Mouse (Mus musculus): ENCODE data around the gene Abhd17c. TPM values are rescaled to one million over a fixed set of nuclear protein-coding genes. Genes with fewer than 3 reads are reported as not detected.
"Not testable (repeated sequence)": the region's sequence is repeated elsewhere in the genome, so short reads cannot be mapped to it uniquely, and the experiment has no call there.

Abhd17c gene
- 20.4 and 31.4 TPM in 2 replicates for polyA plus RNA-seq (2015; fragmentation: Nextera tagmentation; extraction: Ambion mirVana)

GRCm38 (mm10) chr7:84151001-84151959 lies at the start of gene Abhd17c:
Gene Abhd17c (minus strand): TSS chr7:84151893.
- peaks cover 45% of the 10 kb centered on the region for H3K4me1 ChIP-seq
- H3K27me3 ChIP-seq (replicated peaks): no peaks in the 10 kb centered on the region
- ATAC-seq (ENCODE audit: extremely low read depth, insufficient number of reproducible peaks, low FRiP score, low TSS enrichment): peak; percentile 74
- peak within 1 kb of the TSS; percentile 96 for H3K27ac ChIP-seq (replicated peaks)
- no peaks in the 10 kb centered on the region for H3K9me3 ChIP-seq
- peak within 1 kb of the TSS; percentile 95 for H3K4me3 ChIP-seq
- peak within 1 kb of the TSS; percentile 73 for H3K4me2 ChIP-seq
- peaks cover 17% of the 10 kb centered on the region for H3K36me3 ChIP-seq
- peak within 1 kb of the TSS; percentile 98 for H3K9ac ChIP-seq
- WGBS: under 1% methylated on average over 94 of the region's 109 CpGs

GRCm38 (mm10) chr7:84197208-84197860 lies 45.6 kb upstream of the Abhd17c start:
- no peaks in the 10 kb centered on the region for H3K27me3 ChIP-seq (replicated peaks)
- no peak overlapping the region for H3K27ac ChIP-seq (replicated peaks)
- no peak for ATAC-seq (ENCODE audit: extremely low read depth, insufficient number of reproducible peaks, low FRiP score, low TSS enrichment)
- H3K4me3 ChIP-seq: no peak overlapping the region
- WGBS: 79% methylated on average over 6 of the region's 6 CpGs
- H3K36me3 ChIP-seq: no peaks in the 10 kb centered on the region
- no peaks in the 10 kb centered on the region for H3K4me1 ChIP-seq
- H3K4me2 ChIP-seq: no peak overlapping the region
- H3K9me3 ChIP-seq: no peaks in the 10 kb centered on the region
- no peak overlapping the region for H3K9ac ChIP-seq

DNA sequence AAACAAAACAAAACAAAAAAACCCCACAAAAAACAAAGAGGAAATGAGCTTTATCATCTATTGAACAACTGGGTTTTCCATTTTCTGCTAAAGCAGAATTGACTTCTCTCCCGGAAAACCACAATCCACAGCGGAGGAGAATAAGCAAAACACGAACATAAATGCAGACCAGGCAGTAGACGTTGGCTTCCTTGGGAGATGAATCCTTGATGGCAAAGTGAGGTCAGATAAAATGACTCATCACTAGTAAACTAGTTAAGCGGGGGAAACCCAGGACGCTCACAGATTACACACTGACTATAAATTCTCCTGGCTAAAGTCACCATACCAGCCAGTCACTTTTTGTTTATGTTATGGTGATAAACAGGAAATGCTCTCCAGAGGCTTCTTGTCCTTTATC lies 44.5 kb upstream of the Abhd17c start:
- no peaks in the 10 kb centered on the region for H3K27me3 ChIP-seq (replicated peaks)
- H3K4me2 ChIP-seq: no peak overlapping the region
- H3K4me1 ChIP-seq: 0 out of 2 replicates have a peak, but pooled peaks cover 4% of the 10 kb centered on the region
- no peak for ATAC-seq (ENCODE audit: extremely low read depth, insufficient number of reproducible peaks, low FRiP score, low TSS enrichment)
- H3K4me3 ChIP-seq: no peak overlapping the region
- no peak overlapping the region for H3K27ac ChIP-seq (replicated peaks)
- H3K9ac ChIP-seq: no peak overlapping the region
- H3K36me3 ChIP-seq: no peaks in the 10 kb centered on the region
- H3K9me3 ChIP-seq: no peaks in the 10 kb centered on the region
- WGBS: 73% methylated on average over 6 of the region's 6 CpGs

DNA sequence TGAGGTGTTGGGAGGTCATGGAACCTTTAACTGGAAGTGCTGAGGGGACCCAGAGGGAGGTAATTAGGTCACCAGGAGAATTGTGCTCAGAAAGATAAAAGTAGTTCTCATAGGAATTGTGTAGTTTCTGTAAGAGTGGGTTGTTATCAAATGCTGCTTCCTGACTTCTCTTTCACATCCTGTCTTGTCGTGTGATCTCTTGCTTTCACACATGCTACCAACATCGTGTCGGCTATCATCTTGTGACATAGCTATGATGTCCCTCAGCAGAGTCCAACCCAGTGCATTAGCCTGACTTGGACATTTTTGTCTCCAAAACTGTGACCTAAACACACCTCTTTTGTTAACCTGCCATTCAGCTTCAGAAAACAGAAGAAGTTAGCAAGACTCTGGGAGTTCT lies 40.6 kb upstream of the Abhd17c start:
- ATAC-seq (ENCODE audit: extremely low read depth, insufficient number of reproducible peaks, low FRiP score, low TSS enrichment): no peak
- WGBS: 62% methylated on average over 3 of the region's 3 CpGs

GRCm38 (mm10) chr7:84191476-84191875 lies 39.8 kb upstream of the Abhd17c start:
- 69% methylated on average over 2 of the region's 2 CpGs for WGBS
- no peak overlapping the region for H3K9ac ChIP-seq
- H3K4me1 ChIP-seq: 0 out of 2 replicates have a peak, but pooled peaks cover 4% of the 10 kb centered on the region
- H3K9me3 ChIP-seq: no peaks in the 10 kb centered on the region
- H3K4me2 ChIP-seq: no peak overlapping the region
- no peaks in the 10 kb centered on the region for H3K36me3 ChIP-seq
- no peak overlapping the region for H3K27ac ChIP-seq (replicated peaks)
- no peak for ATAC-seq (ENCODE audit: extremely low read depth, insufficient number of reproducible peaks, low FRiP score, low TSS enrichment)
- H3K4me3 ChIP-seq: no peak overlapping the region
- no peaks in the 10 kb centered on the region for H3K27me3 ChIP-seq (replicated peaks)

More for the DNA sequence above, 40.6 kb upstream of the Abhd17c start:
- Histone ChIP-seq H3K27me3 (replicated peaks) (no peaks in the 10 kb centered on the region), H3K4me3 (no peak overlapping the region), H3K27ac (replicated peaks) (no peak overlapping the region), H3K9ac (no peak overlapping the region), H3K4me1 (0 out of 2 replicates have a peak, but pooled peaks cover 4% of the 10 kb centered on the region), H3K36me3 (no peaks in the 10 kb centered on the region), H3K9me3 (no peaks in the 10 kb centered on the region), H3K4me2 (no peak overlapping the region)

DNA sequence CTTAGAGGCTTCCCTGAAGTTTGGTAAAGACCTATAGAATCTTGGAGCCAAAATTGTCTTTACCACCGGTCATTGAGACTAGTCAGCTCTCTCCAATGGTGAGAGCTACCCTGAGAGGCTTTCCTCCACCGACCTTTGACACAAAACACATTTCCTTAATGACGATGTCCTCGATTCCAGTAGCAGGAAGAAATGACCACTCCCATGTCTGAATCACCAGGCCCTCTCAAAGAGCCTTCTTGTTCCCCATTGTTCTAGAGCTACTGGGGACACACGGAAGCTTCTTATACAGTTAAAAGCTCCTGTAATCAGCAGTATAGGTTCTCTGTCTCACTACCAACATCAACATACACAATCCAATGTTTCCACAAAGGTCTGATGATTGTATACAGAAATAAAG lies 36.5 kb upstream of the Abhd17c start:
- Histone ChIP-seq H3K36me3 (no peaks in the 10 kb centered on the region), H3K4me2 (no peak overlapping the region), H3K4me3 (no peak overlapping the region), H3K9me3 (no peaks in the 10 kb centered on the region), H3K27me3 (replicated peaks) (no peaks in the 10 kb centered on the region), H3K4me1 (0 out of 2 replicates have a peak, but pooled peaks cover 4% of the 10 kb centered on the region), H3K27ac (replicated peaks) (no peak overlapping the region), H3K9ac (no peak overlapping the region)
- 62% methylated on average over 5 of the region's 5 CpGs for WGBS
- no peak for ATAC-seq (ENCODE audit: extremely low read depth, insufficient number of reproducible peaks, low FRiP score, low TSS enrichment)

GRCm38 (mm10) chr7:84185196-84185595 lies 33.5 kb upstream of the Abhd17c start:
- Histone ChIP-seq H3K27me3 (replicated peaks) (no peaks in the 10 kb centered on the region), H3K36me3 (no peaks in the 10 kb centered on the region), H3K9me3 (no peaks in the 10 kb centered on the region), H3K27ac (replicated peaks) (no peak overlapping the region), H3K4me1 (no peaks in the 10 kb centered on the region), H3K9ac (no peak overlapping the region), H3K4me2 (no peak overlapping the region), H3K4me3 (no peak overlapping the region)
- no peak for ATAC-seq (ENCODE audit: extremely low read depth, insufficient number of reproducible peaks, low FRiP score, low TSS enrichment)
- WGBS: 74% methylated on average over 4 of the region's 4 CpGs

GRCm38 (mm10) chr7:84184703-84185102 lies 33.0 kb upstream of the Abhd17c start:
- no peak overlapping the region for H3K27ac ChIP-seq (replicated peaks)
- H3K36me3 ChIP-seq: no peaks in the 10 kb centered on the region
- no peaks in the 10 kb centered on the region for H3K4me1 ChIP-seq
- ATAC-seq (ENCODE audit: extremely low read depth, insufficient number of reproducible peaks, low FRiP score, low TSS enrichment): no peak
- H3K4me3 ChIP-seq: no peak overlapping the region
- H3K27me3 ChIP-seq (replicated peaks): no peaks in the 10 kb centered on the region
- WGBS: 63% methylated on average over 3 of the region's 3 CpGs
- no peak overlapping the region for H3K4me2 ChIP-seq
- H3K9ac ChIP-seq: no peak overlapping the region
- H3K9me3 ChIP-seq: no peaks in the 10 kb centered on the region

GRCm38 (mm10) chr7:84178809-84179208 lies 27.1 kb upstream of the Abhd17c start:
- not testable (repeated sequence) for H3K4me3 ChIP-seq; H3K9ac ChIP-seq; H3K36me3 ChIP-seq; H3K27me3 ChIP-seq (replicated peaks); H3K4me2 ChIP-seq; H3K9me3 ChIP-seq; H3K27ac ChIP-seq (replicated peaks); ATAC-seq (ENCODE audit: extremely low read depth, insufficient number of reproducible peaks, low FRiP score, low TSS enrichment); H3K4me1 ChIP-seq
- 75% methylated on average over 2 of the region's 2 CpGs for WGBS

- Histone ChIP-seq H3K9ac (no peak overlapping the region), H3K9me3 (no peaks in the 10 kb centered on the region), H3K27me3 (replicated peaks) (no peaks in the 10 kb centered on the region; the same call in 1 of the 2 replicates), H3K4me1 (peaks cover 10% of the 10 kb centered on the region), H3K4me2 (no peak overlapping the region), H3K36me3 (no peaks in the 10 kb centered on the region), H3K27ac (replicated peaks) (no peak overlapping the region), H3K4me3 (no peak overlapping the region)
- 78% methylated on average over 11 of the region's 11 CpGs for WGBS
- ATAC-seq (ENCODE audit: extremely low read depth, insufficient number of reproducible peaks, low FRiP score, low TSS enrichment): no peak
These were observed 23.2 kb upstream of the Abhd17c start for GRCm38 (mm10) chr7:84174655-84175448.

GRCm38 (mm10) chr7:84173394-84173793 lies 21.7 kb upstream of the Abhd17c start:
- WGBS: 68% methylated on average over 4 of the region's 4 CpGs
- no peak for ATAC-seq (ENCODE audit: extremely low read depth, insufficient number of reproducible peaks, low FRiP score, low TSS enrichment)
- Histone ChIP-seq H3K4me2 (no peak overlapping the region), H3K36me3 (no peaks in the 10 kb centered on the region), H3K9me3 (no peaks in the 10 kb centered on the region), H3K27me3 (replicated peaks) (no peaks in the 10 kb centered on the region; the same call in 1 of the 2 replicates), H3K4me1 (peaks cover 10% of the 10 kb centered on the region), H3K9ac (no peak overlapping the region), H3K27ac (replicated peaks) (no peak overlapping the region), H3K4me3 (no peak overlapping the region)

Measured in heart, embryonic 13.5 days (tissue).